Mouse (Mus musculus) forebrain, embryonic 10.5 days (tissue): ENCODE data around the gene Gli3. TPM values are rescaled to one million over a fixed set of nuclear protein-coding genes. Genes with fewer than 3 reads are reported as not detected.

Experiments used
- DNase-seq: peaks from one replicate; pipeline ENCODE4 v3.0.0-alpha.2; 2017; ENCODE audit warnings: low spot score; ENCODE audit errors: extremely low spot score
- H3K27ac ChIP-seq: fragments of 300-500 bp; sonication (generic); 2 replicates; pipeline ENCODE4 v1.5.1; 2016; ENCODE audit warnings: mild to moderate bottlenecking
- H3K27me3 ChIP-seq: fragments of 300-500 bp; sonication (generic); 2 replicates; pipeline ENCODE4 v1.6.1; 2016; ENCODE audit warnings: mild to moderate bottlenecking; ENCODE audit not compliant: poor library complexity, severe bottlenecking
- H3K36me3 ChIP-seq: fragments of 300-500 bp; sonication (generic); replicated peaks from 2 replicates; pipeline ENCODE4 v1.6.1; 2016; ENCODE audit warnings: mild to moderate bottlenecking, moderate library complexity
- H3K4me1 ChIP-seq: fragments of 300-500 bp; sonication (generic); 2 replicates; pipeline ENCODE4 v1.6.1; 2016
- H3K4me3 ChIP-seq: fragments of 300-500 bp; sonication (generic); 2 replicates; pipeline ENCODE4 v1.5.1; 2016; ENCODE audit warnings: mild to moderate bottlenecking, moderate library complexity
- H3K9me3 ChIP-seq: fragments of 300-500 bp; sonication (generic); 2 replicates; pipeline ENCODE4 v1.6.1; 2016; ENCODE audit warnings: mild to moderate bottlenecking, moderate library complexity
- WGBS: fragments of 180-500 bp; shearing (Covaris S2); methylation state at CpG from one replicate; pipeline ENCODE4 v1.1.7; 2016; 5-methylcytosine and 5-hydroxymethylcytosine counted together
- polyA plus RNA-seq: library from polyadenylated mRNA; unstranded; fragments of >200 nt; fragmentation: Nextera tagmentation; extraction: Ambion mirVana; gene quantifications from 2 replicates; pipeline ENCODE4 v1.2.1, GENCODE M21; 2016

Gli3 gene
- polyA plus RNA-seq, 1 experiment from 2014 or later, result 60.3 TPM

GRCm38 (mm10) chr13:15688826-15689501 is 225.9 kb downstream of the Gli3 start:
- no peaks in the 10 kb centered on the region for H3K9me3 ChIP-seq
- no peak for DNase-seq
- H3K36me3 ChIP-seq, result peaks cover 10% of the 10 kb centered on the region
- H3K27me3 ChIP-seq, result no peaks in the 10 kb centered on the region
- peaks cover 25% of the 10 kb centered on the region for H3K4me1 ChIP-seq
- H3K27ac ChIP-seq, result no peak overlapping the region
- 91% methylated on average over 5 of the region's 5 CpGs for WGBS
- H3K4me3 ChIP-seq, result no peak overlapping the region

DNA sequence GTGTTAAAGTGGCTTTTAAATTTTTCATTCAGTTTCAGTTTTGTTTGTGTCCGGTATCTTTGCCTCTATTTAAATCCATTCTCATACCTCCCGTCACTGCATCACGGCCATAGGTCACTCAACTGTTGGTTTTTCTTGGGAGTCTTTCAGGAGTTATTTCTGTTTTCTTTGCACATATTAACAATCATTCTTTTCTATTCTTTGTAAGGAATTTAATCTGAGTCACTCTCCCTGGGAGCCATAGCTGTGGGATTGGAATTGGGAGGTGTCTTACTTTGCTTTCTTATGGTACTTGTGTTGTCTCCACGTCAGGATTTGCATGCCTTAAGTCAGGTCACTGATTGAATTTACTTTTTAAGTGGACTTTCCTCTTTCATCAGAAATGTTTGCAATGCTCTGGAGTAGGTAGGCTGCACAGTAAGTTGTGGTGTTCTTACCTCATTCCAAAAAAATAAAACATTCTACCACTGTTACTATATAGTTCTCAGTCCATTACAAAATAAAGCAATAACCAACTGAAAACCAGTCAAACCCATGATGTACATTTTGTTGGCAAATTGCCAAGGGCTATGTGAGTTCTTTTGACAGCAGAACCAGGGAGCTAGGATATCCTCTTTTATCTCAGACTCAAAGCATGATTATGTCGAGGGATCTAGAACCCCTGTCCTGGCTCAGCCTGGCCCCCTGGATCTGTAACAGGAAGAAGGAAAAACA is 228.9 kb downstream of the Gli3 start:
- Histone ChIP-seq H3K4me1 (peaks cover 26% of the 10 kb centered on the region), H3K4me3 (no peak overlapping the region), H3K9me3 (no peaks in the 10 kb centered on the region), H3K36me3 (peaks cover 20% of the 10 kb centered on the region), H3K27me3 (no peaks in the 10 kb centered on the region), H3K27ac (no peak overlapping the region)
- no peak for DNase-seq
- 72% methylated on average over 5 of the region's 5 CpGs for WGBS

DNA sequence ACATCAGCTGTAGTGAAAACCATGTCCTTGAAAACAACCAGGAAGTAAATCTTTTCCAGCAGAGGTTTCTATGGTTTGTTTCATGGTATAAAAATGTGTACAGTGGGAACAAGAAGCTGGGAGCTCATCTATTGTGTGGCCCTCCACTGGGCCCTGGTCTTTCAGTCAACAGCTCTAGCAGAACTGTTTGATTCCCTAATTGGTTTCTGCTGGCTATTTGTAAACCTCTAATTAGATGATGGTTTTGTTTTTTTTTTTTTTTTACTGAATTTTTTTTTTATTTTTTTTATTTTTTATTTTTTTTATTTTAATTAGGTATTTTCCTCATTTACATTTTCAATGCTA is 229.4 kb downstream of the Gli3 start:
- H3K36me3 ChIP-seq, result peaks cover 22% of the 10 kb centered on the region
- no peak overlapping the region for H3K27ac ChIP-seq
- no peaks in the 10 kb centered on the region for H3K27me3 ChIP-seq
- no peak overlapping the region for H3K4me3 ChIP-seq
- DNase-seq, result no peak
- H3K9me3 ChIP-seq, result no peaks in the 10 kb centered on the region
- peaks cover 21% of the 10 kb centered on the region for H3K4me1 ChIP-seq

DNA sequence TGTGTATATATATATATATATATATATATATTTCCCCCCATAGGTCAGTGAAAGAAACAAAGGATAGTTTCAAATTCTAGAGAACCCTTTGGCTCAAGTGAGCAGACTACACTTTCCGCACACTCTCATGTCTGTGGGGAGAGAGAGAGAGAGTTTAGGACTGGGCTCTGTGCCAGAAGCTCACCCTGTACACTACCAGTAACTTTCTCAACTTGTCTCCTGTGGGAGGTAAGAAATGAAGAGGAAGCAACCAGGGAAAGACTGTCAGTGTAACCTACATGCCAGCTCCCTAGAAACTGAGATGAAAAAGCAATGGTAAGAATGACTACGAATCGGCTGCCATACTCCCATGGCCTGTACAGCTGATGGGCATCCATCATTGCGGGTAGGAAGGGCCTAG is 235.2 kb downstream of the Gli3 start:
- no peak overlapping the region for H3K4me3 ChIP-seq
- no peak overlapping the region for H3K27ac ChIP-seq
- 96% methylated on average over 4 of the region's 4 CpGs for WGBS
- peaks cover 30% of the 10 kb centered on the region for H3K36me3 ChIP-seq
- H3K4me1 ChIP-seq, result peaks cover 14% of the 10 kb centered on the region; the same call in 1 of the 2 replicates
- no peak for DNase-seq
- H3K9me3 ChIP-seq, result no peaks in the 10 kb centered on the region
- no peaks in the 10 kb centered on the region for H3K27me3 ChIP-seq

- Histone ChIP-seq H3K4me1 (peaks cover 21% of the 10 kb centered on the region), H3K27me3 (no peaks in the 10 kb centered on the region), H3K36me3 (peaks cover 25% of the 10 kb centered on the region), H3K27ac (no peak overlapping the region), H3K9me3 (no peaks in the 10 kb centered on the region), H3K4me3 (no peak overlapping the region)
- DNase-seq, result no peak
- 96% methylated on average over 6 of the region's 6 CpGs for WGBS
Observed at GRCm38 (mm10) chr13:15699116-15699515, 236.1 kb downstream of the Gli3 start.

DNA sequence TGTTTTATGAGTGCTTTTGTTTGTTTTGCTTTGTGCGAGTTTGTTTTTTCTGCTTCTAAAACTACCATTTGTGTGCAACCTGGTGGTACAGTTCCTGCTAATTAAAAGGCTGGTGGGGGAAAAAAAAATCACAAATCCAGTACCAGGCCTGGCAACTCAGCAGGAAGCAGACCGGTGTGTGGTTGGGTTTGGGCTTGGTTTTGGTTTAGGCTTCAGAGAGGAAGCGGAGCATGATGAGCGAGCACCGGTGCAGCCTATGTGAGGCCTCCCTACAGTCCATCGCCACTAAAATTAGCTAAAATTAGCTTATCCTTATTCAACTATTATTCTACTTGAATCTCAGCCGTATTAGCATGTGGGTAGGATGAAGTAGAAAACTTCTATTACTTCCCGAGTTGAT is 241.6 kb downstream of the Gli3 start:
- Histone ChIP-seq H3K4me1 (peaks cover 74% of the 10 kb centered on the region), H3K27ac (peak overlapping the region; percentile 48; the same call in 1 of the 2 replicates), H3K9me3 (no peaks in the 10 kb centered on the region), H3K4me3 (no peak overlapping the region), H3K27me3 (no peaks in the 10 kb centered on the region), H3K36me3 (peaks cover 2% of the 10 kb centered on the region; the same call in 1 of the 2 replicates)
- DNase-seq, result no peak
- 69% methylated on average over 8 of the region's 8 CpGs for WGBS

GRCm38 (mm10) chr13:15707481-15707881 is 244.4 kb downstream of the Gli3 start:
- H3K27ac ChIP-seq, result peak overlapping the region; percentile 80
- 22% methylated on average over 4 of the region's 4 CpGs for WGBS
- DNase-seq, result peak; percentile 53
- peaks cover 18% of the 10 kb centered on the region; the same call in 1 of the 2 replicates for H3K27me3 ChIP-seq
- H3K4me1 ChIP-seq, result peaks cover 96% of the 10 kb centered on the region
- H3K4me3 ChIP-seq, result no peak overlapping the region; the same call in none of the 2 replicates
- no peaks in the 10 kb centered on the region for H3K9me3 ChIP-seq
- H3K36me3 ChIP-seq, result peaks cover 17% of the 10 kb centered on the region; the same call in 1 of the 2 replicates

DNA sequence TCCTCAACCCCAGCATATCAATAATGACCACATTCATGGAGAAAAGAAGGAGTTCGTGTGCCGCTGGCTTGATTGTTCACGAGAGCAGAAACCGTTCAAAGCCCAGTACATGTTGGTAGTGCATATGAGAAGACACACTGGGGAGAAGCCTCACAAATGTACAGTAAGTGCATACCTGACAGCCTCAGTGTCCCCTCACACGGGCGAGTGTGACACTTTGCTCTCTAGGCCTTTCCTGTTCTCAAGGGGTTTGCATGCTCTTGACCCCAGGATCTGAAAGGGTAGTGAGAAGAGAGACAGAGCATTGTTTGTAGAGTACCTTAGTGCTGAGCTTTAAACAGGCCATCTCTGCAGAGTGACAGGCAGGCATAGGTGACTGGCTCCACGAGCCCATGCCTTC is 250.5 kb downstream of the Gli3 start:
- no peak overlapping the region for H3K4me3 ChIP-seq
- WGBS, result 82% methylated on average over 7 of the region's 7 CpGs
- H3K27me3 ChIP-seq, result peaks cover 40% of the 10 kb centered on the region; the same call in 1 of the 2 replicates
- H3K27ac ChIP-seq, result peak overlapping the region; percentile 67
- H3K4me1 ChIP-seq, result peaks cover 76% of the 10 kb centered on the region
- H3K9me3 ChIP-seq, result no peaks in the 10 kb centered on the region
- peaks cover 62% of the 10 kb centered on the region for H3K36me3 ChIP-seq
- DNase-seq, result no peak

GRCm38 (mm10) chr13:15714331-15714725 is 251.3 kb downstream of the Gli3 start:
- H3K27ac ChIP-seq, result peak overlapping the region; percentile 81
- no peak overlapping the region for H3K4me3 ChIP-seq
- H3K9me3 ChIP-seq, result no peaks in the 10 kb centered on the region
- no peak for DNase-seq
- H3K4me1 ChIP-seq, result peaks cover 68% of the 10 kb centered on the region
- peaks cover 45% of the 10 kb centered on the region; the same call in 1 of the 2 replicates for H3K27me3 ChIP-seq
- peaks cover 70% of the 10 kb centered on the region for H3K36me3 ChIP-seq
- 37% methylated on average over 4 of the region's 4 CpGs for WGBS

DNA sequence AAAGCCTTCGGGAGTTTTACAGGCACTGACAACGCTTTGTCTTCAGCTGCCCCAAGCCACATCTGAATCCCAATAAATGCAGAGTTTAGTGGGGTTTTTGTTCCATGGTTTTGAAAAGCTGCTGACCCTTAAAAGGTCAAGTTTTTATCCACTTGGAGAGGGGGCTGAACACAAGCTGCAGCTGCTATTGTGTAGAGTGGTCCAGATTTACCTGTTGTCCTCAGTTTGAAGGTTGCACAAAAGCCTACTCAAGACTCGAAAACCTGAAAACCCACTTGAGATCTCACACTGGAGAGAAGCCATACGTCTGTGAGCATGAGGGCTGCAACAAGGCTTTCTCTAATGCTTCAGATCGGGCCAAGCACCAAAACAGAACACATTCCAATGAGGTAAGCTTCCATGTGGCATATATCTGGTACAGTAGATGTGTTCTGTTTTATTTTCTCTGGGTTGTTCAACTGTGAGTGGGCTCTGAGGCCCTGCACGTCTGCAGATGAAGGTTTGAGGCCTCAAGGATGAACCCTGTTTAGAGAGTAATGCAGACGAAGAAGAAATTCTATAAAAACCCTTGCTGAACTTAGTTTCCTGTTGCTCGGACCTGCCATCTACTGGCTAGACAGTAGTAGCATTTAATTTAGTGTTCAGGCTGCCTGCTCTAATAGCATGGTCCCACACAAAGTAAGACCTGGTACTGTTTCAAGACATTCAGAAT is 251.8 kb downstream of the Gli3 start:
- DNase-seq, result peak; percentile 44
- 28% methylated on average over 8 of the region's 8 CpGs for WGBS
- peaks cover 63% of the 10 kb centered on the region for H3K4me1 ChIP-seq
- no peaks in the 10 kb centered on the region for H3K9me3 ChIP-seq
- H3K36me3 ChIP-seq, result peaks cover 74% of the 10 kb centered on the region
- H3K4me3 ChIP-seq, result no peak overlapping the region
- peak overlapping the region; percentile 81 for H3K27ac ChIP-seq
- peaks cover 43% of the 10 kb centered on the region; the same call in 1 of the 2 replicates for H3K27me3 ChIP-seq

DNA sequence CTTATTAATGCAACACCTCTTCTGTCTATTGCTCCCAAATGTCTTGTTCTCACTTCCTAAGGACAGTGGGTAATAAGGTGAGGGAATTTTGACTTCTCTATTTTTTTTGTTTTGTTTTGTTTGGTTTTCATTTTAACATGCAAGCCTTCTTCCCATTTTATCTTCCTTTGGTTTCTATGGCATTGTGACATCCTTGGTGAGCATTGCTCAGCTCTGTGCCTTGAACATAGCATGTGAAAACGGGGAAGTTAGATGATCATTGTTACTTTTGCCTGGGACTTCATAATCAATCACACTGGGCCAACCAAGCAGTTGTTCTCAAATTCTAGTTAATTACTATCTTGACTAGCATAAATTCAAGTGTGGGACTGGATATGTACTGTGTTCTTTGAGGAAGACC is 258.4 kb downstream of the Gli3 start:
- WGBS, result 93% methylated on average over 1 of the region's 1 CpGs
- peaks cover 3% of the 10 kb centered on the region for H3K4me1 ChIP-seq
- DNase-seq, result no peak
- peaks cover 100% of the 10 kb centered on the region for H3K36me3 ChIP-seq
- H3K27me3 ChIP-seq, result peaks cover 23% of the 10 kb centered on the region; the same call in 1 of the 2 replicates
- no peaks in the 10 kb centered on the region for H3K9me3 ChIP-seq
- H3K4me3 ChIP-seq, result no peak overlapping the region
- H3K27ac ChIP-seq, result no peak overlapping the region

DNA sequence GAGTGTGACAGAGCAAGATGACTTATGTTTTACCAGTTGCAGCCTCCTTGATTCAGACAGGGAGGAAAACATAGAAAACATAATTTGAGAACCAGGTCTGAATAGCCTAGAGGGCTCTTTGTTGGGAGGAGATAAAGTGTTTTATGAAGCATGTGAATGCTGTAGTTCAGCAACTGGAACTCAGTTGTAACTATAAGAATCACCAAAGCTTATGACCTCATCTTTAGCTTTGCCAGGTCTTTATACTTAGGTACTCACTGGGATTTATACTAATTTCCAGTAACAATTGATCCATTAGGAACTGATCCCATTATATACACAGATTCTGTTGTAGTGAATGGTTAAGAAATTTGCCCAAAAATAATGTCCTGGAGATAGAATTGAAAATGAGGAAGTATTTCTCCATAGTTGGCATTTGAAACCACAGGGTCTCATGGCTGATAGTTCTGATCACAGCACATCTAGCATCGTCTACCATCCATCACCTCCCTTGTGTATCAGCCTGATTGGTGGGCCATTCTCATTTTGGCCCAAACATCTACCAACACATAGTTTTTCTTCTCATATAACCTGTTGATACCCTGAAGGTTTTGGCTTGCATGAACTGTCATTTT is 259.8 kb downstream of the Gli3 start:
- peaks cover 100% of the 10 kb centered on the region for H3K36me3 ChIP-seq
- H3K4me1 ChIP-seq, result peaks cover 3% of the 10 kb centered on the region
- WGBS, result 97% methylated on average over 1 of the region's 1 CpGs
- DNase-seq, result no peak
- no peak overlapping the region for H3K27ac ChIP-seq
- H3K4me3 ChIP-seq, result no peak overlapping the region
- H3K27me3 ChIP-seq, result peaks cover 11% of the 10 kb centered on the region; the same call in 1 of the 2 replicates
- no peaks in the 10 kb centered on the region for H3K9me3 ChIP-seq
